Mouse (Mus musculus) adrenal gland, adult 2 months (tissue): ENCODE data around the gene BC052040. TPM values are rescaled to one million over a fixed set of nuclear protein-coding genes. Genes with fewer than 3 reads are reported as not detected.

ENCODE experiments used
- DNase-seq: peaks from one replicate; pipeline ENCODE4 v3.0.0; 2021
- microRNA-seq, 2 experiments: library from miRNA; unstranded; fragments of <30 nt; microRNA quantifications; one replicate each; pipeline ENCODE4 v1.2.0; 2021
- polyA plus RNA-seq: library from polyadenylated mRNA; depleted of rRNA; stranded (reverse); fragments of >200 nt; gene quantifications from 2 replicates; pipeline ENCODE4 v1.2.3, GENCODE M21; 2012
- total RNA-seq, 2 experiments: library from RNA; stranded (reverse); gene quantifications; 2 replicates each; pipeline ENCODE4 v1.2.3; 2021

BC052040 gene
- total and polyA plus RNA-seq, 3 experiments, result 0.93 to 4.4 (median 3.0) TPM

- no peak for DNase-seq
These were observed 188.2 kb downstream of the BC052040 start for GRCm38 (mm10) chr2:115769597-115770305.

GRCm38 (mm10) chr2:115772709-115773108 lies 191.2 kb downstream of the BC052040 start:
- DNase-seq, result no peak

GRCm38 (mm10) chr2:115774153-115774908 lies 192.8 kb downstream of the BC052040 start:
- no peak for DNase-seq

- peak; percentile 35 for DNase-seq
These were observed 194.1 kb downstream of the BC052040 start for GRCm38 (mm10) chr2:115775488-115776217.

- peak; percentile 46 for DNase-seq
These were observed 195.7 kb downstream of the BC052040 start for GRCm38 (mm10) chr2:115776924-115777860.

- DNase-seq, result peak; percentile 47
These were observed 199.1 kb downstream of the BC052040 start for GRCm38 (mm10) chr2:115780546-115781011.

GRCm38 (mm10) chr2:115785687-115786086 lies 204.2 kb downstream of the BC052040 start:
- no peak for DNase-seq

GRCm38 (mm10) chr2:115798839-115799238 lies 217.3 kb downstream of the BC052040 start:
- no peak for DNase-seq

- DNase-seq, result peak; percentile 41
These were observed 226.9 kb downstream of the BC052040 start for GRCm38 (mm10) chr2:115808376-115808775.

- DNase-seq, result no peak
These were observed 231.8 kb downstream of the BC052040 start for GRCm38 (mm10) chr2:115813316-115813715.

- no peak for DNase-seq
These were observed 232.2 kb downstream of the BC052040 start for GRCm38 (mm10) chr2:115813721-115814120.

GRCm38 (mm10) chr2:115817959-115818358 lies 236.4 kb downstream of the BC052040 start:
- DNase-seq, result no peak

GRCm38 (mm10) chr2:115822361-115822760 lies 240.8 kb downstream of the BC052040 start:
- DNase-seq, result no peak

Small RNAs within 50 kb of the gene (microRNA-seq; reads per million reads assigned to microRNA genes)
- 0 to 0.83 reads per million in 2 experiments for gene Mir1951
